Mouse (Mus musculus) cerebral cortex, adult 2 months (tissue): ENCODE measurements around the gene Tfdp1.

Experiments
- WGBS: fragments of 180-500 bp; shearing (Covaris S2); methylation state at CpG from one replicate; pipeline ENCODE4 v1.1.7; 2018; 5-methylcytosine and 5-hydroxymethylcytosine counted together

The Tfdp1 gene

DNA sequence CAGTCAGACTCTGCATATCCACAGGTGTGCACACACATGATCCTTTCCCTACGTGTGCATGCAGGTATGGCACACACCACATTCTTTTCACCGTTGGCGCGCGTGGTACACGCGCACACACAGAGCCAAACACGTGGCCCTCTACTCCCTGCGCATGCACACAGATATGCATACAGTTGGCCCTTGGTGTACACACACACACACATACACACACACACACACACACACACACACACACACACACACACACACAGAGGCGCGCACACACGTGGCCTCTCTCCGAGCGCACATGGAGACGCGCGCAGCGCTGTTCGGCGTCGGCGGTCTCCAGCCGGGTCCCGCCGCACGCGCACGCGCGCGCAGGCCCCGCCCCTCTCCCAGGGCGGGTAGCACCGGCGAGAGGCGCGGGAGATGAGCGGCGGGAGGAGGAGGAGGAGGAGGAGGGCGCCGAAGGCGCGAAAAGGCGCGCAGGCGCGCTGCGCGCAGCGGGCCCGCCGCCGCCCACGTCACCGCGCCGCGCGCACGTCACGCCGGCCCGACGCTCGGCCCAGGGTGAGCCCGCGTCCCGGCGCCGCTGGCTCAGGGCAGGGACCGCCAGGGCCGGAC lies at the start of gene Tfdp1:
Gene Tfdp1, plus strand, starts transcription at position 497 of the 606 bp plus-strand sequence.
- under 1% methylated on average over 54 of the region's 72 CpGs for WGBS

DNA sequence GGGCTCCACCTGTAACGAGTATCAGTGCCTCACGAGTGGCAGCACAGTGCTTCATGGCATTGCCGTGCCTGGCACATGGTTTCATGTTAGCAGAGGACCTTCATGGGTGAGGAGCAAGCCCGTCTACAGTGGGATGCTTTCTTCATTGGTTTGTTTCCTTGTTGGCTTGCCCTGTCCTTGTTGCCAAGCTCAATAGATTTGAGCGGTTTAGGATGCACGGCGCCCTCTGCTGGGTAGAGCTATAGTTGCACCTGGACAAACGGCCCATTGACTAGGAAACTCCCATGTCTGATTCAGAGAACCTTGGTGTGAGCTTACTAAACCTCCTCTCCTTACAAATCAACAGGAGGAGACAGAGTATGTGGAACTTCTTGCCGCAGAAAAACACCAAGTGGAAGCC lies 46.2 kb upstream of the Tfdp1 start:
- 30% methylated on average over 9 of the region's 9 CpGs for WGBS

DNA sequence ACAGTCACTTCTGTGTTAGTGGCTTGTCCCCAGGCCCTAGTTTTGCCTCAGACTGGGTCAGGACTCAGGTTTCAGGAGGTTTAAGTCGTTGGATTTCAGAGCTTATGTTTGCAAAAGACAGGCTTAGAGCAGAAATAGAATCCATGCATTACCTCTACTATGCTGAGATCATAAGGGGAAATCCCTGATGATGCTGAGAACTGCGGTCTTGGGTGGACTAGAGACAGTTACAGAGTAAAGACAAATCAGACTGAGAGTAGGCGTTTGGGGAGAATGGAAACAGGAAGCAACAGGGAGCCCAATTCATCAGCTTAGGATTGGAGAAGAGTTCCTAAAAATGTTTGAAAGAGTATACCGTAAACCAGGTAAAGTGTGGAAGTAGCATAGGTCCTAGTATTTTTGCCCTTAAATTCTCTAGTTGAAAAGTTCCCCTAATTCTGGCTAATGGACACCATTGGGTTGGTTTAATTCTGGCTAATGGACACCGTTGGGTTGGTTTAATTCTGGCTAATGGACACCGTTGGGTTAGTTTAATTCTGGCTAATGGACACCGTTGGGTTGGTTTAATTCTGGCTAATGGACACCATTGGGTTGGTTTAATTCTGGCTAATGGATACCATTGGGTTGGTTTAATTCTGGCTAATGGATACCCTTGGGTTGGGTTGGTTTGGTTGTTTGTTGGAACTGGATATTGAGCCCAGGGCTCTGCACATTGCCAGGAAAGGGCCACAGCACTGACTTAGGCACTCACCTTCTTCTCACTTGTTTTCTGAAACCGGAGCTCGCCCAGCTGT lies 44.7 kb upstream of the Tfdp1 start:
- 95% methylated on average over 9 of the region's 9 CpGs for WGBS

GRCm38 (mm10) chr8:13299571-13299970 lies 39.0 kb upstream of the Tfdp1 start:
- WGBS = 98% methylated on average over 8 of the region's 8 CpGs

DNA sequence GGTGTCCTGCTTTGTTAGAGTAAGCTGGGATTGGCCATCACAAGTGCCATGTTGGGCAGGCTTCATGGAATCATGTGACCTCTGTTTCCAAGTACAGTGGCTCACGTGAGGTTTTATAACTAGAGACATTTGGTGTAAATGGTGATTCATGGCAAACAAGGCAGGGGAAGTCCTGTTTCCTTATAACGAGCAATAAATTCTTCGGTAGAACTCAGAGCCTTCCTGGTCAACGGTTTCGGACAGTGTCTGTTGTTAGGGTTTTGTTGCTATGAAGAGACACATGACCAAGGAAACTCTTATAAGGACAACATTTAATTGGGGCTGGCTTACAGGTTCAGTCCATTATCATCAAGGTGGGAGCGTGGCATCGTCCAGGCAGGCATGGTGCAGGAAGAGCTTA lies 37.5 kb upstream of the Tfdp1 start:
- 92% methylated on average over 7 of the region's 7 CpGs for WGBS

- 59% methylated on average over 6 of the region's 6 CpGs for WGBS
Observed at GRCm38 (mm10) chr8:13305459-13305858, 33.1 kb upstream of the Tfdp1 start.

- 76% methylated on average over 4 of the region's 4 CpGs for WGBS
Observed at GRCm38 (mm10) chr8:13305884-13306283, 32.7 kb upstream of the Tfdp1 start.

DNA sequence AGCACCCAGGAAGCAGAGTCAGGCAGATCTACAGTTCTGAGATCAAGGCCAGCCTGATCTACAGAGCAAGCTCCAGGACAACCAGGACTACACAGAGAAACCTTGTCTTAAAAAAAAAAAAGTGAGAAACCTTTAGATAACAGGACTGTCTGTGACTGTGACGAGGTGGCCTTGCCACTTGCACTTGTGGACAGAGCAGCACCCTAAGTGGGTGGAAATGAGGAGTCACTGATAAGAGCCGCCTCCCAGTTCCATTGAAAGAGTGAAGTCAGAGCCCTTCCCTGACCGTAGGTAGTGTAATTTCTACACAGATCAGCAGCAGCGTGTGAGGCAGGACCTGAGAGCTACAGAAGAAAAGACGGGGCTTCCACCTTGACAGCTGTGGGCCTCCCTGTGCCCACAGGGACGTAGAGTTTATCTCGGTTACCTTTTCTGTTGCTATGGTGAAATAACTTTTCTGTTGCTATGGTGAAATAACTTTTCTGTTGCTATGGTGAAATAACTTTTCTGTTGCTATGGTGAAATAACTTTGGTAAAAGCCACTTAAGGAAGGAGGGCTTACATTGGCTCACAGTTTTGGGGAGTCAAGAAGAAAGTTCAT lies 32.1 kb upstream of the Tfdp1 start:
- 71% methylated on average over 7 of the region's 7 CpGs for WGBS

GRCm38 (mm10) chr8:13306916-13307315 lies 31.6 kb upstream of the Tfdp1 start:
- 83% methylated on average over 9 of the region's 9 CpGs for WGBS

GRCm38 (mm10) chr8:13314922-13315321 lies 23.6 kb upstream of the Tfdp1 start:
- WGBS = 76% methylated on average over 3 of the region's 3 CpGs

DNA sequence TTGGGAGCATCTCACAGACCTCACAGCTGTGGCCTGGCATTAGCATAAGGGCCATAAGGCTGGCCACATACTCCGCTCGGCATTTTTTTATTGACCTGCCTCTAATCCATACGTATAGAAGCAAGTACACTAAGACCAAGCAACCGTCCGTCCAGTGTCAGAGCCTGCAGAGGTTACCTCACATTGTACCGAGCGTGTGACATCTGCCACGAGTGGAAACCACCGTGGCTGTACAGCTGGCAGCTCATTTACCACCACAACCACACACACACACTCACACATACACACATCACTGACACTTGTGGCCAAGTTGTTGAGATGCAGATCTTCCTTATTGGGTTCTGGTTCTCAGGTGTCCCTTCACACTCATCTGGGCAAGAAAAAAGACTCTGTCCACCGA lies 21.9 kb upstream of the Tfdp1 start:
- WGBS = 93% methylated on average over 10 of the region's 10 CpGs

DNA sequence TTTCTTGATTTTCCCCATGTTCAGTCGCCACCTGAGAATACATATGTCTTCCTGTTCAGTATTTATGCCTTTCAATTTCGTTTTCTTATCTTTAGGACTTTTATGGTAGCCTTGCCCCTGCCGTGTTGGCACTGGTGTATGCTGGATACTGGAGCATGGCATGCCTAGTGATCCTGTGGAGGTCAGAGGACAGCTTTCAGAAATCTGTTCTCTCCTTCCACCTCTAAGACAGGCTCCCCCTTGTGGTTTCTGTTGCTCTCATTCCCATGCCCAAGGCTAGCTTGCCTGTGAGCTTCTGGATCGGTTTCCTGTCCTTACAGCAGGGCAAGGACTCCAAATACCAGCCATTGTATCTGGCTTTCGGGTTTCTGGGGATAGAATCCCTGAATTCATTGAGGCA lies 12.0 kb upstream of the Tfdp1 start:
- WGBS = 60% methylated on average over 5 of the region's 5 CpGs

DNA sequence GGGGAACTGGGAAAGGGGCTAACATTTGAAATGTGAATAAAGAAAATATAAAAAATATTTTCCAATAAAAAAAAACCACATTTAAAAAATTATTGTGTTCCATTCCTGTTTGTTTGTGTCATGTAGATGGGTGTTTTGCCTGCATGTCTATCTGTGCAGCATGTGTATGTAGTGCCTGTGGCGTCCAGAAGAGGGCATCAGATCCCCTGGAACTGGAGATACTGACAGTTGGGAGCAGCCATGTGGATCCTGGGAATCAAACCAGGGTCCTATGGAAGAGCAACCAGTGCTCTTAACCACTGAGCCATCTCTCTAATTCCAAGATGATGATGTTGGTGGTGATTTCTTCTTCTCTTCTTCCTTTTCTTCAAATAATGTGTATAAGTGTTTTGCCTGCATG lies 3.9 kb upstream of the Tfdp1 start:
- WGBS = 38% methylated on average over 1 of the region's 1 CpGs

DNA sequence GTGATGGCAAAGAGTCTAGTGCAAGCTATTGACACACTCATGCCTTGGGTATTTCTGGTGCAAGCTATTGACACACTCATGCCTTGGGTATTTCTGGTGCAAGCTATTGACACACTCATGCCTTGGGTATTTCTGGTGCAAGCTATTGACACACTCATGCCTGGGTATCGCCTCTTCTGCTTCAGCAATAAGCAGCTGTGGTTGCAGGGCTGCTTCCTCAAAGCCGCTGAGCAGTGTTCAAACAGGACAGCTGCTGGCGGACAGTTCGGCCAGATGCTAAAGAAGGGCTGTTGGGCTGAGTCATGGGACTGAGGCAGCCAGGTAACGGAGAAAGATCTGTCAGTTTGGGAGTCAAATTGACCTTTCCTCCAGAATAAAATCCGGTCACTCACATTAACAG lies 1.3 kb upstream of the Tfdp1 start:
- WGBS = 82% methylated on average over 6 of the region's 6 CpGs

GRCm38 (mm10) chr8:13337678-13338077 lies 873 bp upstream of the Tfdp1 start:
- WGBS = 69% methylated on average over 3 of the region's 3 CpGs

DNA sequence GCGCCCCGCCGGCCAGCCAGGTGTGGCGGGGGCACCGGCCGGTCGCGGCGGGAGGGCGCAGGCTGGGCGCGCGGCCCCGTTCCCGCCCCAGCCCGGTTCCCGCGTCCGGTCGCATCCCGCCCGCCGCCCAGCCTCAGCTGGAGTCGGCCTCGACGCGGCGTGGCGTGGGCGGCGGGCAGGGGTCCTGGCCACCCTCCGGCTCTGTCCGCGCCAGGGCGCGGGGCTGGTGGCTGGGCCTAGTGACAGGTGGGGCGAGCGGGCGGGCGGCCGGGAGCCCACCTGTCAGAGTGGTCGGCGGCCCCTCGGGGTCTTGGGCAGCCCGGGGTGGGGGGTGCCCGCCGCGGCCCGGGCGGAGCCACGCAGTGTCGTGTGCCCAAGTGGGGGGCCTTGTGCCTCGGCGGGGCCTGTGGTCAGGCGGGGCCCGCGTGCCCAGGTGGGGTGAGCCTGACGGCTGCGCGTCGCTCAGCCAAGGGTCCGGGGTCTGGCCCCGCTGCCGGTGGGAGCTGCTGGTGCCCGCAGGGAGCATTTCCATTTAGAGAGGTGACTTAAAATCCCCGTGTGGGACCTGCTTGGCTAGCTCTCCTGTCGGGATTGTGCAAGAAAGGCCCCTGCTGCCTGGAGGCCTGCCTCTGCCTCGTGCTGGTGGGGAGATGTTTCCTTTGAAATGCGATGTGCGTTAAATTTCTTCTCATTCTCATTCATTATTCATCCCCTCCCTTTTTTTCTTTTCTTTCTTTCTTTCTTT lies 522 bp downstream of the Tfdp1 start:
- WGBS = under 1% methylated on average over 66 of the region's 70 CpGs

DNA sequence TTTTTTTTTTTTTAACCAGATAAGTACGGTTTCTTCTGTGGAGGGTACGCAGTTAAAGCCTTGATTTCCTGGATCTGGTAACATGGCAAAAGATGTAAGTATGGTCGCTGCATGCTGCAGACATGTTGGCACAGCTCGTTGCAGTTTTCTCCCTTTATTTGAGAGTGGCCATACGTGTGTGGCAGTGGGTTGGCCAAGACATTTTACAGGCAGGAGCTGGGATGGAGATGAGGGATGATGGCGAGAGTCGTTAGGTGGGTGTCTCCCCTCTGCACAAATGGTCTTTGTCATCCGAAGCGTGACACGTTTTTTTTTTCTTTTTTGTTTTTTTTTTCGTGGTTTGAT lies 1.1 kb downstream of the Tfdp1 start:
- 9% methylated on average over 11 of the region's 11 CpGs for WGBS

DNA sequence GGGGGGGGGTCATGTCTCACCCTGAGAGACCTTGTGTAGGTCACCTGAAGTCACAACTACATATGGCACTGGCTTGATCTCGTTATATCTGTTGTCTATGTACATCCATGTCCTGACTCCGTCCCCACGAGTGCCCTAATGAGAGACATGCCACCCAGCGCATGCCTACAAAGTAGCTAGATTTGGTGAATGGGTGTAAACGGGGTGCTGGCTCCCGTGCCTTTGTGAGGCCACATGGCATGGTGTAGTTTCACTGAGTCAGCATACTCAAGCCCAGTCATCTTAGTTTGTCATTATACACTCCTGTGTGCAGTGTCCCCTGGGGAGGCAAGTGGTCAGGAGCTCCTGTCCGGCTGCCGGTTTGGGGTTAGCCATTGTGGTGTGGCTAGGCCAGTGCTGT lies 2.1 kb downstream of the Tfdp1 start:
- 74% methylated on average over 8 of the region's 8 CpGs for WGBS

- 62% methylated on average over 2 of the region's 2 CpGs for WGBS
Observed at GRCm38 (mm10) chr8:13342340-13342739, 3.8 kb downstream of the Tfdp1 start.

DNA sequence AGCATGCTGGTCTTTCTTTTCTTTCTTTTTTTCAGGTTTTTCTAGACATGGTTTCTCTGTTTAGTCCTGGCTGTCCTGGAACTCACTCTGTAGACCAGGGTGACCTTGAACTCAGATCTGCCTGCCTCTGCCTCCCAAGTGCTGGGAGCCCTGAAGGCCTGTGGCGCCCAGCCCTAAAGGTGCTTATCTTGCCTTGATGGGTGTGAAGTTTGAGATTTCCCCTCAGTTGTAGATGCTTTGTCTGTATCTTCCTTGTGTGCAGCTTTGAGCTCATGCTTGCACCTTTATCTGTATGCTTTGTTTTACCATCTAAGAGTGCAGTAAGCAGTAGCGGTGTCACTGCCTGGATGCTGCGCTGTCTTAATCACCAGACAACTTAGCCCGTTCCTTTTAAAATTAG lies 4.6 kb downstream of the Tfdp1 start:
- WGBS = 90% methylated on average over 4 of the region's 4 CpGs

DNA sequence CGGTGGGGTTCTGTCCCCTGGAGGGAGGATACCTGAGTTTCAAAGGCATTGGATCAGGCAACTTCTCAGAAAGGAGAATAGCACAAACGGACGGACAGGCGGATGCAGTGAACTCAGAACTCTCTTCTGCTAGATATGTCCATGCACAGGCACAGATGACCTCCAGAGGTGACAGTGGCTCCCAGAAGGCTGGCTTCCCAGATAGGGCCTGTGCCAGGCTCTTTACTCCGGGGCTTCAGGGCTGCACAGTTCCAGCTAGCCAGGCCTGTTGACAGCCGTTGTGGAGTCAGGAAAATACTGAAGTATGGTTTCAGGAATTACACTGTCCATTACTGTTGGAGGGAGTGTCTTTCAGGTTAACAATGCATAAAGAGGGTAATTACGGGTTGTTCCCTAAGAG lies 11.5 kb downstream of the Tfdp1 start:
- 86% methylated on average over 7 of the region's 7 CpGs for WGBS

DNA sequence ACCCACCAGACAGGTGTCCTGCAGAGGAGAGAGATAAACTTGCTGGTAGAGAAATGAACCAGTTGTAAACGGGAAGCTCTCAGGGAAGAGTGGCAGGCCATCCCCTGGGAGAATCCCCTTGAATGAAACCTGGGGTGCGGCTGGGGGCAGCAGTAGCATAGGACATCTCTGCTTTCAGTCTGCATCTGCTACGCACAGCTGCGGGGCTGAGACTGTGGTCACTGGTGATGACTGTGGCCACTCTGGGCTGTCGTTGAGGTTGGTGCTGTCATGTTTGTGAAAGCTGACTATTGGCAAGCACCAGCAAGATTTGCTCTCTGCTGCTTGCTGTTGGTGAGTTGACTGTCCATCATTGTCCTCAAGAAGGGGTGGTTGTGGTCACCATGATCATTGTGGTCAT lies 13.0 kb downstream of the Tfdp1 start:
- 76% methylated on average over 5 of the region's 5 CpGs for WGBS

GRCm38 (mm10) chr8:13352601-13353000 lies 14.1 kb downstream of the Tfdp1 start:
- 56% methylated on average over 8 of the region's 8 CpGs for WGBS
